Mouse (Mus musculus) liver, adult 2 months (tissue): ENCODE data around the gene 1700029P11Rik. TPM values are rescaled to one million over a fixed set of nuclear protein-coding genes. Genes with fewer than 3 reads are reported as not detected.
A peak's percentile ranks its signal among the peaks of the same experiment; 100 is the strongest.

Experiments used
- DNase-seq: peaks from one replicate; pipeline ENCODE4 v3.0.0-alpha.2; 2011; ENCODE audit warnings: low read depth, low spot score; ENCODE audit errors: extremely low read depth
- H3K27ac ChIP-seq: fragments of 200-500 bp; replicated peaks from 2 replicates; pipeline ENCODE4 v1.5.1; 2012; ENCODE audit warnings: low read depth, mild to moderate bottlenecking, control low read depth, inconsistent platforms, low read length; ENCODE audit not compliant: insufficient read depth
- H3K27me3 ChIP-seq: fragments of 200-500 bp; 2 replicates; pipeline ENCODE4 v1.6.1; 2012; ENCODE audit warnings: mild to moderate bottlenecking, moderate library complexity, low read length, inconsistent platforms; ENCODE audit not compliant: control insufficient read depth, insufficient read depth
- H3K36me3 ChIP-seq: fragments of 200-500 bp; 2 replicates; pipeline ENCODE4 v1.6.1; 2012; ENCODE audit warnings: low read length, inconsistent platforms; ENCODE audit not compliant: control insufficient read depth, insufficient read depth
- H3K4me1 ChIP-seq: fragments of 200-500 bp; 2 replicates; pipeline ENCODE4 v1.6.1; 2011; ENCODE audit warnings: low read length; ENCODE audit not compliant: control insufficient read depth, insufficient read depth
- H3K4me3 ChIP-seq: fragments of 200-500 bp; 2 replicates; pipeline ENCODE4 v1.5.1; 2011; ENCODE audit warnings: low read depth, mild to moderate bottlenecking, control low read depth, low read length, moderate library complexity; ENCODE audit not compliant: insufficient read depth
- H3K79me2 ChIP-seq: fragments of 200-500 bp; 2 replicates; pipeline ENCODE4 v1.6.1; 2012; ENCODE audit warnings: inconsistent platforms, mild to moderate bottlenecking, low read length, moderate library complexity; ENCODE audit not compliant: control insufficient read depth, insufficient read depth
- H3K9ac ChIP-seq: fragments of 200-500 bp; 2 replicates; pipeline ENCODE4 v1.6.1; 2012; ENCODE audit warnings: low read depth, mild to moderate bottlenecking, control low read depth, inconsistent platforms, low read length
- CTCF ChIP-seq: fragments of 200-500 bp; IDR thresholded peaks from 2 replicates; pipeline ENCODE4 v1.5.1; 2011; ENCODE audit warnings: low read depth, low read length, control low read depth
- POLR2A ChIP-seq: fragments of 200-500 bp; IDR thresholded peaks from 2 replicates; pipeline ENCODE4 v1.6.1; 2011; ENCODE audit warnings: low read length, control low read depth; ENCODE audit not compliant: insufficient read depth; ENCODE audit errors: extremely low read depth
- WGBS: fragments of 180-500 bp; shearing (Covaris S2); methylation state at CpG from one replicate; pipeline ENCODE4 v1.1.7; 2018; 5-methylcytosine and 5-hydroxymethylcytosine counted together
- polyA plus RNA-seq: library from polyadenylated mRNA; depleted of rRNA; stranded (reverse); fragments of >200 nt; gene quantifications from 2 replicates; pipeline ENCODE4 v1.2.3, GENCODE M21; 2012
- total RNA-seq: library from RNA; depleted of rRNA; stranded (reverse); fragments of >200 nt; gene quantifications from 2 replicates; pipeline ENCODE4 v1.2.3, GENCODE M21; 2014

1700029P11Rik gene
- total and polyA plus RNA-seq, 2 experiments = not detected

GRCm38 (mm10) chr15:81960171-81961077 lies 19.9 kb upstream of the 1700029P11Rik start, which contains the start of gene Pmm1:
Pmm1 (minus strand) TSS chr15:81960930.
- peak; percentile 87 for DNase-seq
- peaks cover 6% of the 10 kb centered on the region; the same call in 1 of the 2 replicates for H3K4me1 ChIP-seq
- H3K36me3 ChIP-seq = no peaks in the 10 kb centered on the region
- no peaks in the 10 kb centered on the region for H3K27me3 ChIP-seq
- H3K79me2 ChIP-seq = no peaks in the 10 kb centered on the region
- H3K4me3 ChIP-seq = peak within 1 kb of the TSS; percentile 64
- TF ChIP-seq CTCF (peak; percentile 87), POLR2A (no peak)
- H3K27ac ChIP-seq = no peak within 1 kb of the TSS
- H3K9ac ChIP-seq = peak within 1 kb of the TSS; percentile 60
- WGBS = 1% methylated on average over 76 of the region's 77 CpGs

- no peak overlapping the region for H3K27ac ChIP-seq
- DNase-seq = no peak
- peaks cover 6% of the 10 kb centered on the region; the same call in 1 of the 2 replicates for H3K4me1 ChIP-seq
- no peak overlapping the region for H3K9ac ChIP-seq
- H3K79me2 ChIP-seq = no peaks in the 10 kb centered on the region
- H3K27me3 ChIP-seq = no peaks in the 10 kb centered on the region
- no peak overlapping the region; the same call in 1 of the 2 replicates for H3K4me3 ChIP-seq
- no peaks in the 10 kb centered on the region for H3K36me3 ChIP-seq
- no peak for TF ChIP-seq POLR2A
- WGBS = 4% methylated on average over 8 of the region's 8 CpGs
These were observed 19.3 kb upstream of the 1700029P11Rik start for GRCm38 (mm10) chr15:81961078-81961451.

GRCm38 (mm10) chr15:81964262-81964661 lies 16.1 kb upstream of the 1700029P11Rik start:
- TF ChIP-seq POLR2A (no peak), CTCF (no peak)
- Histone ChIP-seq H3K9ac (no peak overlapping the region), H3K27ac (no peak overlapping the region), H3K27me3 (peaks cover 7% of the 10 kb centered on the region; the same call in 1 of the 2 replicates), H3K4me3 (no peak overlapping the region), H3K4me1 (peaks cover 6% of the 10 kb centered on the region; the same call in 1 of the 2 replicates), H3K36me3 (no peaks in the 10 kb centered on the region), H3K79me2 (no peaks in the 10 kb centered on the region)
- 12% methylated on average over 1 of the region's 1 CpGs for WGBS
- DNase-seq = peak; percentile 98

GRCm38 (mm10) chr15:81964980-81965545 lies 15.3 kb upstream of the 1700029P11Rik start:
- no peak for TF ChIP-seq POLR2A
- TF ChIP-seq CTCF = no peak
- Histone ChIP-seq H3K9ac (no peak overlapping the region), H3K27me3 (peaks cover 7% of the 10 kb centered on the region; the same call in 1 of the 2 replicates), H3K79me2 (no peaks in the 10 kb centered on the region), H3K36me3 (no peaks in the 10 kb centered on the region), H3K27ac (no peak overlapping the region), H3K4me3 (no peak overlapping the region), H3K4me1 (peaks cover 6% of the 10 kb centered on the region; the same call in 1 of the 2 replicates)
- 50% methylated on average over 4 of the region's 4 CpGs for WGBS
- DNase-seq = no peak

- WGBS = 53% methylated on average over 13 of the region's 14 CpGs
- H3K4me3 ChIP-seq = no peak overlapping the region
- no peak overlapping the region for H3K27ac ChIP-seq
- no peak overlapping the region for H3K9ac ChIP-seq
- H3K36me3 ChIP-seq = no peaks in the 10 kb centered on the region
- DNase-seq = peak; percentile 31
- TF ChIP-seq POLR2A = no peak
- no peaks in the 10 kb centered on the region for H3K79me2 ChIP-seq
- peaks cover 7% of the 10 kb centered on the region; the same call in 1 of the 2 replicates for H3K27me3 ChIP-seq
- peaks cover 2% of the 10 kb centered on the region; the same call in 1 of the 2 replicates for H3K4me1 ChIP-seq
These were observed 14.1 kb upstream of the 1700029P11Rik start for GRCm38 (mm10) chr15:81966062-81966829.
